Mouse (Mus musculus): ENCODE measurements around the gene Mrgprd.

GRCm38 (mm10) chr7:145275488-145275887, 39.1 kb upstream of the Mrgprd start:
- TF ChIP-seq GATA1 (IDR thresholded peaks at IDR 0.05; ENCODE audit: borderline replicate concordance, low read length) (no peak), FLI1 (IDR thresholded peaks at IDR 0.05; ENCODE audit: low read length) (no peak)

Data from megakaryocyte, embryonic 14.5 days (primary cell).